Mouse (Mus musculus) cerebellum, postnatal 4 days (tissue): ENCODE measurements around the gene Ywhag.
A peak's percentile ranks its signal among the peaks of the same experiment; 100 is the strongest.

Experiments
- DNase-seq, 2 experiments: peaks; one replicate each; pipeline ENCODE4 v3.0.0; 2022; ENCODE audit warnings: low spot score in 2 of 2, mixed read lengths in 1 of 2

The Ywhag gene

GRCm38 (mm10) chr5:135888405-135889215 lies 45.8 kb downstream of the Ywhag start:
- no peak for DNase-seq

- no peak for DNase-seq
Observed at GRCm38 (mm10) chr5:135887675-135888102, 46.7 kb downstream of the Ywhag start, which contains the start of gene Hspb1. Hspb1 (plus strand) TSS chr5:135887919.

GRCm38 (mm10) chr5:135884641-135885040 lies 49.8 kb downstream of the Ywhag start:
- no peak for DNase-seq

- DNase-seq: peak in 1 of 2 experiments; percentile 55
Observed at GRCm38 (mm10) chr5:135879449-135880158, 54.8 kb downstream of the Ywhag start.

- DNase-seq: peak in 1 of 2 experiments; percentile 60
Observed at GRCm38 (mm10) chr5:135877831-135878231, 56.6 kb downstream of the Ywhag start.

- peak in 1 of 2 experiments; percentile 58 for DNase-seq
Observed at GRCm38 (mm10) chr5:135877180-135877579, 57.2 kb downstream of the Ywhag start.

- DNase-seq: no peak
Observed at GRCm38 (mm10) chr5:135873753-135874152, 60.7 kb downstream of the Ywhag start.

GRCm38 (mm10) chr5:135872996-135873395 lies 61.4 kb downstream of the Ywhag start:
- no peak for DNase-seq

- DNase-seq: no peak
Observed at GRCm38 (mm10) chr5:135870505-135870904, 63.9 kb downstream of the Ywhag start.

GRCm38 (mm10) chr5:135869661-135870423 lies 64.6 kb downstream of the Ywhag start:
- DNase-seq: no peak

- no peak for DNase-seq
Observed at GRCm38 (mm10) chr5:135868653-135869052, 65.8 kb downstream of the Ywhag start.

- no peak for DNase-seq
Observed at GRCm38 (mm10) chr5:135867637-135868593, 66.5 kb downstream of the Ywhag start.

GRCm38 (mm10) chr5:135866662-135867061 lies 67.8 kb downstream of the Ywhag start:
- DNase-seq: no peak
